Mouse (Mus musculus) heart, postnatal 0 days (tissue): Measurements from ENCODE around the gene Kcne1.

ENCODE experiments used
- CTCF ChIP-seq: IDR thresholded peaks from 2 replicates; pipeline ENCODE4 v1.5.1; 2016; ENCODE audit warnings: antibody characterized with exemption, control low read depth, low read depth
- EP300 ChIP-seq: IDR thresholded peaks from 2 replicates; pipeline ENCODE4 v1.6.1; 2016; ENCODE audit warnings: antibody characterized with exemption, low read depth

- TF ChIP-seq CTCF = no peak
- TF ChIP-seq EP300 = no peak
These were observed at the start of gene Kcne1 for GRCm38 (mm10) chr16:92359229-92359628.
